Mouse (Mus musculus) brain, adult 2 months (tissue): Measurements from ENCODE around the gene Cdk2.

Experiments
- DNase-seq: peaks from one replicate; pipeline ENCODE4 v3.0.0; 2011; ENCODE audit warnings: low read depth, low spot score

The Cdk2 gene

GRCm38 (mm10) chr10:128656731-128657130 lies 48.1 kb downstream of the Cdk2 start:
- no peak for DNase-seq

GRCm38 (mm10) chr10:128655254-128655653 lies 49.6 kb downstream of the Cdk2 start:
- DNase-seq = no peak

GRCm38 (mm10) chr10:128653866-128654265 lies 51.0 kb downstream of the Cdk2 start:
- DNase-seq = no peak
